Mouse (Mus musculus) gastrocnemius, postnatal 14 days (tissue): ENCODE results near the gene Ulk1. TPM values are rescaled to one million over a fixed set of nuclear protein-coding genes. Genes with fewer than 3 reads are reported as not detected.
"Not testable (repeated sequence)": the region's sequence is repeated elsewhere in the genome, so short reads cannot be mapped to it uniquely, and the experiment has no call there.

ENCODE experiments used
- DNase-seq: peaks from one replicate; pipeline ENCODE4 v3.0.0; 2021; ENCODE audit warnings: mixed read lengths
- intact Hi-C: fragments of 180-260 bp; cut with DNase I; formaldehyde crosslinking; loops from one replicate; pipeline ENCODE4 v1.15.1; 2025; ENCODE audit warnings: low total_unique reads
- long read RNA-seq, 2 experiments: library from polyadenylated mRNA; stranded (forward); transcript quantifications; one replicate each; pipeline ENCODE4 v2.0.0; 2021
- total RNA-seq, 2 experiments: library from RNA; stranded (reverse); gene quantifications; 2 replicates each; pipeline ENCODE4 v1.2.3; 2021

Gene Ulk1
- total RNA-seq, result 10 to 100 TPM; 26.0 to 37.2 TPM
- long read RNA-seq, experiment 1, full-length matches to known transcripts, result 4 of 19 reads
- long read RNA-seq, experiment 1, partial matches to known transcripts, result 10 of 19 reads
- long read RNA-seq, experiment 1, other reads (novel, unspliced or antisense), result 5 of 19 reads
- long read RNA-seq, experiment 2, full-length matches to known transcripts, result 17 of 39 reads
- long read RNA-seq, experiment 2, partial matches to known transcripts, result 14 of 39 reads
- long read RNA-seq, experiment 2, other reads (novel, unspliced or antisense), result 8 of 39 reads

DNA sequence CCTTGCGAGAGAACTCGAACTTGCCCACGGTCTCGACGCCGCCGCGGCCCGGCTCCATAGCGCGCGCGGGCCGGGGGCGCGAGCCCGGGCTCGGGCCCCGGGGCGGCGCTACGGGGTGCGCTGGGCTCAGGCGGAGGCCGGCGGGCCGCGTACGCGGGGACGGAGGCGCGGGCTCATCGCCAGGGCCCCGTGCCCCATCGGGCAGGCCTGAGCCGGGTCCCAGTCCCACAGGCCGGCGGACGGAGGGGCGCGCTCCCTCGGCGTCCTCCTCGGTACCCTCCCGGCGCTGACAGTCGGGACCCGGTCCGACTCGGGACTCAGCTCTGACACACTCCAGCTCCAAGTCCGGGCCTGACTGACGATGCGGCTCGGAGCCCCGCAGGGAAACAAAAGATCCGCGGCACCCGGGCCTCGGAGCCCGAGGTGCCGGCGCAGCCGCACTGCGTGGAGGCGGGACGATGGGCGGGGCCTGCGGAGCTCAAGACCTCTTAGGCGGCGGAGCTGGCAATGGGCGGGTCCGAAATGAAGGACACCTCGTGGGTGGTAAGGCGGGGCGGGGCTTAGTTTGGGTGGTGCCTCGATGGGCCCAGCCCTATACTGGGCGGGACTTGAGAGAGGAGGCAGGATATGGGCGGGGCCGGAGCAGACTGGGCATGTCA is at the start of gene Ulk1:
TSS of gene Ulk1 (minus strand) at position 431 of the 659 bp plus-strand sequence.
- intact Hi-C loops, result no loop called here
- DNase-seq, result peak; percentile 100

DNA sequence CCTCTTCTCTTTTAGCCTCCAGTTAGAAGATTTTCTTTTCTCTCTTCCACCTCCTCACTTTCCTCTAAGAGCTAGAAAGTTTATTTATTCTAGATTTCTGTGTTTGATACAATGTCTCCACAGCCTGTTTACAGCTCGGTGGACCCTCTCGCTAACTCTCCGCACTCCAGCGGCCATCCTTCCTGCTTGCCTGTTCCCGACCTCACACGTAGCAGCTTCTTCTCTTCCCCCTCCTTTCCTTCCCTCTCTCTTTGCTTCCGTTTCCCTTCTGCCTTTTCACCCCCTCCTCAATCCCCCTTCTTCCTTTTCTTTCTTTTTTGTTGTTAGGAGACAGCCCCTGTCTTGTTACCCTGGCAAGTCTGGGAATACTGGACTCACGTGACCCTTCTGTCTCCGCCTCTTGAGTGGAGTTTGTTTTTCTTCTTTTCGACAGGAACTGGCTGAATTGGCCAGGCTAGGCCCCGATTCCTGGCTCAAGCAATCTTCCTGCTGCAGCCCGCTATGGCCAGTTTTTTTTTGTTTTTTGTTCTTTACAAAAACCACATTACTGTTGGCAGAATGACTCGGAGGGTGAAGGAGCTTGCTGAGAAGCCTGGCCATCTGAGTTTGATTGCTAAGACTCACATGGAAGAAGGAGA is 49.2 kb upstream of the Ulk1 start:
- peak; percentile 62 for DNase-seq
- intact Hi-C loops, result no loop called here

DNA sequence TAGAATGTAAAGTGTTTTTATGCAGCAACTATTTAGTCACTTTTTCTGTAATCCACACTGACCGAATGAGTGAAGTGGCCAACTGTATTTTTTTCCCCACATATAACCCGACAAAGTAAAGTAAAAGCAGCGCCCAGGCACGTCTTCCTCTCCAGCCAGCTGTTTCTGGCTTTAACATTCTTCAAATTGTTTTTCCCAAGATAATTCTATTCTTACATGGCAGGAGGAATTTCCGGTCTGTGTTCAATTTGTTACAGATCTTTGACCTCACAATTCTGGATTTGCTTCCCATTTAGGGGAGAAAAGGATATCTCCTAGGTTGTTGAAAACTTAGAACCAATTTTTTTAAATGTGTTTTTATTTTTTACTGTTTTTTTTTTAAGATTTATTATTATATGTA is 47.2 kb upstream of the Ulk1 start:
- DNase-seq, result no peak
- intact Hi-C loops, result no loop called here

DNA sequence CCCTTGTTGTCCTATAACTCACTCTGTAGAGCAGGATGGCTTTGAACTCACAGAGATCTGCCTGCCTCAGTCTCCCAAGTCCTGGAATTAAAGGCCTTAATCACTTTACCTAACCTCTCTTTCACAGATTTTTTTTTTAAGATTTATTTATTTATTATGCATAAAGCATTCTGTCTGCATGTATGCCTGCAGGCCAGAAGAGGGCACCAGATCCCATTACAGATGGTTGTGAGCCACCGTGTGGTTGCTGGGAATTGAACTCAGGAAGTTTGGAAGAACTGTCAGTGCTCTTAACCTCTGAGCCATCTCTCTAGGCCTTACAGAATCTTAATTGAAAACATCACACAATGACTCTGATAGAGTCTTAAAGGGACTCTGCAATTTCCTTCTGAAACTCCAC is 43.1 kb upstream of the Ulk1 start:
- no peak for DNase-seq
- intact Hi-C loops, result no loop called here

DNA sequence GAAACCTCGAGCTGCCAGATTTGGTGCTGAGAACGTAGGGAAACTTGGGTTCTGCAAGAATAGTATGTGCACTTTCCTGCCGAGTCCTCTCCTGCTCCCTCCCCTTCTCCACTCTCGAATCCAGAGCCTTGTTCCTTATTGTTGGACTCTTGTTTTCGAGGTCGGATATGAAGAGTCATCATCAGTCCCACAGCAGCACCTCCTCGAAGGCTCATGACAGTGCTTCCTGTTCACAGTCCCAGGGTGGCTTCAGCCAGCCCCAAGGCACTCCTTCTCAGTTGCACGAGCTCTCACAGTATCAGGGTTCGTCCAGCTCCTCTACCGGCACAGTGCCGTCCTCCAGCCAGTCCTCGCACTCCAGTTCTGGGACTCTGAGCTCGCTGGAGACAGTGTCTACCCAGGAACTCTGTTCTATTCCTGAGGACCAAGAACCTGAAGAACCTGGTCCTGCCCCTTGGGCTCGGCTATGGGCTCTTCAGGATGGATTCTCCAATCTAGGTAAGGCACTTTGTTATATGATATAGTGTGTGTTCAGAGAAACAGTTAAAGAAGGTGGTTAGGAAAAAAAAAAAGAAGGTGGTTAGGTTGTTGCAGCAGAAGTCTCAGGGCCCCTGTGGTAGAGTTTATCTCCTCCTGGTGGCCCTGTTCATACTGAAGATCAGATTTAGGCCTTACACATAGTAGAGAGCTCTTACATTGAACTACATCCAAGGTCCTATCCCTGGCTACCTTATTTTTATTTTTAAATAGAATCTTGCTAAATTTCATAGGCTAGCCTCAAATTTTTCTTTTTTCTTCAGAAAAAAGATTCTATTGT is 31.4 kb upstream of the Ulk1 start:
- intact Hi-C loops, result no loop called here
- DNase-seq, result no peak

DNA sequence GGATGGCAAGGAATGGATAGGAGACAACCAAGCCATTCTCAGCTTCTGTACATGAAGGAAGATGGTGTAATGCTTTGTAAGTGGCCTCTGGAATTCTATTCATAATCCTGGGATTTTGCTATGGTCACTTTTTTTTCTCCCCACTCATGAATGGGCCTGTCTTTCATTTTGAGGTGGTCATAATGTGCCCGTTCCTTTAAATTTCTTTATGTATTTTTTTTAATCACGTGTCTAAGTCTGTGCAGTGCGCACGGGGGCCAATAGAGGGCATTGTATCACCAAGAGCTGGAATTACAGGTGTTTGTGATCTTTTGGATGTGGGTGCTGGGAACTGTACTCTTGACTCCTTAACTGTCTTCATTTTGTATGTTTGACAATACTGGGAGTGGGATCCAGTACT is 30.6 kb upstream of the Ulk1 start:
- intact Hi-C loops, result no loop called here
- no peak for DNase-seq

DNA sequence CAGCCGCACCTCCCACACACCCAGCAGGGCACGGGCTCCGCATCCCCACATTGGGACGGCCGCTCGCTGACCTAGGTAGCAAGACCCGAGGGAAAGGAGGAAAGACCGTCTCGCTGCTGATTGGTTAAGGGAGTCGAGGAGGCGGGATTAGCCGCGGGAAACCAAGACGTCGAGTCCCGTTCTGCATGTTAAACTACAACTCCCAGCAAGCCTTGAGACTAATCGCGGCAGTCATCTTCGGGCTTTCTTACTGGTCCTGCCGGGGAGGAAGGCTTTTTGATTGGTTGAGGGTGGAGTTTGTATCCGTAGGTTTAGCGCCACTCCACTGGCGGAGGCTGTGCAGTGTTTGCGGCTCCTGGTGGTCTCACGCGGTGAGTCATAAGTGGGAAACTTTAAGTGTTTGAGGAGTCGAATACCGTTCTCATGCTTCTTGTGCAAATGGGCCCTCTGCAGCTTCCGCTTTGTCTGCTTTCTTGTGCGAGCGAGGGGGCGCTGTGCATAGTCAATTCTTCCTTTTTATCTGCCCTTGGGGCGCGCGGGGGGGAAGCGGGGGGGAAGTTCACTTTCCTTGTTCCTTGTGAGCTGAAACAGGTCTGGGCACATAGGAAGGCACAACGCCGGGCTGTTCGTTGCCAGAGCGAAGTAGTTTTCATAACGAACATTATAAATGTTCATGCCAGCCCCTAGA is 29.9 kb upstream of the Ulk1 start, which contains the start of the genes Hscb and Chek2:
TSS of gene Hscb (minus strand) at position 100 of the 688 bp plus-strand sequence.
TSS of gene Chek2 (plus strand) at position 302 of the 688 bp plus-strand sequence.
- peak; percentile 95 for DNase-seq
- intact Hi-C loops, result loop anchor here (5.0 to 10.0 kb wide), 2 partner anchors 85 to 432 kb away; no protein-coding TSS in a partner anchor

DNA sequence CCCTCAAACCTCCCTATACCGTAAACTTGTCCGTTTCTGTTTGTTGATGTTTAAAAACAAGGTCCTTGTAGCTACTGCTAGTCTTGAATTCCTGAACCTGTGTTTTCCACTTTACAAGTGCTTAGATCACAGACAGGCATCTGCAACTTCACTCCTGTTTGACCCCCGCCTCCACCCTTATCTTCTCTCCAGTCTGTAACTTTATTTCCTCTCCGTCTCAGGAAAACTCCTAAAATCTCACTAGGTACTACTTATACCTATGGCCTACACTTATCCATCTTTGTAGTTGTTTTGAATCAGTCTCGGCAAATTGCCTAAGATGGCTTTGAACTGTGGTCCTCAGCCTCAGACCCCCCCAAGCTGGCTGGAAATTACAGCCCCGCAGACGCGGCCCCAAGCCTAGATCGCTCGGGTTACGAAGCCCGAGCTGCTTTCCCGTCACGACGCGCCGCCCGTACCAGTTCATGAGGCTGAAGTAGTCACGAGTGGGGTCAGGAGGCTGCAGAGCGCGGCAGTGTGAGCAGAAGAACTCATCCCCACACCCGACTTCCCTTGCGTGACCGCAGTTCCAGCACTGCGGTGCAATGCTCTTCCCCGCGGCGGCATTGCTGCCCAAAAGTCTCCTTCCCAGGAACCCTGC is 29.3 kb upstream of the Ulk1 start:
- no peak for DNase-seq
- intact Hi-C loops, result loop anchor here (5.0 to 10.0 kb wide), 2 partner anchors 86 to 433 kb away; no protein-coding TSS in a partner anchor

DNA sequence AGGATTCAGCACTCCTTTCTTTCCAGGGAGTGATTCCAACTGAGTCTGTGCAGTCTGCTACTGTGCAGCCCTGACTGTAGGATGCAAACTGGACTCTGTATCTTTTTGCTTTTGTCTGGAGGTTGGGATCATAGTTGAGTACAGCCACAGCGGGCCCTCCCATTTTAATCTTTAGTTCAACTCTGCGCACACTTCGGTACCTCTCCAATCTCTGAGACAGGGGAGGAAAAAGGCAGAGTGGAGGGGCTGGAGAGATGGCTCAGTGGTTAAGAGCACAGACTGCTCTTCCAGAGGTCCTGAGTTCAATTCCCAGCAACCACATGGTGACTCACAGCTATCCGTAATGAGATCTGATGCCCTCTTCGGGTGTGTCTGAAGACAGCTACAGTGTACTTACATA is 28.1 kb upstream of the Ulk1 start:
- DNase-seq, result not testable (repeated sequence)
- intact Hi-C loops, result loop anchor here (5.0 to 10.0 kb wide), 2 partner anchors 87 to 434 kb away; no protein-coding TSS in a partner anchor

DNA sequence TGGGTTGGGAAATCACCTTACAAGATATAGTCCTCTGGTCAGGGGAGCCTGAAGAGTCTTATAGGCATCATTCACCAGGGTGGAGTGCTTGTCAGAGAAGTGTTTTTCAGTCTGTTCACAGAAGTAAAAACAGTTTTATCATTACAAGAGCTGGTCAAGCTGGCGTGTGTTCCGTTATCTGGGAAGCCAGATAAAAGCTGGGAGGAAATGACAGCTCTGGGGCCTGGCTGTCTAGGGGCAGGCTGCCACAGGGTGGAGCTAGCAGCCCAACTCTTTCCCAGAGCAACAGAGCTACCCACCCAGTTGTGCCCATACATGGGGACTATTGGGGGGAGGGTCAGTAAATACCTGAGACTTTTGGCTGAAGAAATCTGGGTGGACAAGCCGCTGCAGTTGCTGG is 26.1 kb upstream of the Ulk1 start:
- DNase-seq, result peak; percentile 43
- intact Hi-C loops, result loop anchor here (5.0 to 10.0 kb wide), 2 partner anchors 89 to 436 kb away; no protein-coding TSS in a partner anchor

DNA sequence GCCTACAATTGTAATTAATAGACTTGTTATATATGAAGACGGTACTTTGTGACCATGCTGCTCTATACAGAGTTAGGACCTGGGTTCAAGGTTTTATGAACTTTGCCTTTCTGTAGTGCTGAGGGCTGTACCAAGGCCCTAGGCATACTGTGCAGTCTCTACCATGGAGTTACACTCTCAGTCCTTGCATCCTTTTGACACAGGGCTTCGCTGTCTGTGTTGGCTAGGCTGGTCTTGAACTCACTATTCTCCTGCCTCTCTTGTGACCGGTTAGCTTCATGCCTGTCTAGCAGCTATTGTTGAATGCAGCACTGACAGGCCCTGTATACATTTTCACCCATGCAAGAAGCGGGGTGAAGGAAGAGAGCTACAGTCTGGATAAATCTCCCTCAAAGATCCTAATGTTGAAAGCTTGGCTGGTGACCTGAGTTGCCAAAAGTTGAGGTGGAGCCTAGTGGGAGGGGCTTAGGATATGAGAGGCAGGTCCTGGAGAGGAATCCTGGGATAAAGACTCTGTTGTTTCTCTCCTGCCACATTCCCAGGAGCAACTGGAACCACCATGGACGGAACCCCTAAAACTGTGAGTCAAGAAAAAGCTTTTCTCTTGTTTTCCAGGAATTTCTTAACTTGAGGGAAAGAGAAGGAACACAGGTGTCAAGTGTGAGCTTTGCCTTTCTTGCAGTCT is 21.3 kb upstream of the Ulk1 start:
- intact Hi-C loops, result loop anchor here (10.0 kb wide), 1 partner anchor 94 kb away; no protein-coding TSS in a partner anchor
- no peak for DNase-seq

DNA sequence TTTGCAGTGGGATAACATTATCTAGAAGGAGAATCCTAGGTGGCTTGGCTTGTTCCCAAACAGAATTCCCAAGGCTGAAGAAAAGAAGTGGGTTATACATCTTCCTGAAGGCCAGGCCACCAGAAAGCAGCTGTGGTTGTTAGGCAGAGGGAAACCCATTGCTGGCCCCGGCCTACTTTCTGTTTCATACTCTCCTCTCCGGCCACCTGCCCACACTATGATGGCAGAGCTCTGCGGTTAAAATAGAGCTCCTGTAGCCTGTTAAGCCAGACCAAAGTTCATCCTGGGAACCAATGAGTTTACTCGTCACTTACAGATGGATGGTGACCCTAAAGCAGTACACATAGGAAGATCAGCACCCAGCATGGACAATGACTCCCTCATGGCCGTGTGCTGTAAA is 17.7 kb upstream of the Ulk1 start:
- intact Hi-C loops, result no loop called here
- DNase-seq, result no peak

DNA sequence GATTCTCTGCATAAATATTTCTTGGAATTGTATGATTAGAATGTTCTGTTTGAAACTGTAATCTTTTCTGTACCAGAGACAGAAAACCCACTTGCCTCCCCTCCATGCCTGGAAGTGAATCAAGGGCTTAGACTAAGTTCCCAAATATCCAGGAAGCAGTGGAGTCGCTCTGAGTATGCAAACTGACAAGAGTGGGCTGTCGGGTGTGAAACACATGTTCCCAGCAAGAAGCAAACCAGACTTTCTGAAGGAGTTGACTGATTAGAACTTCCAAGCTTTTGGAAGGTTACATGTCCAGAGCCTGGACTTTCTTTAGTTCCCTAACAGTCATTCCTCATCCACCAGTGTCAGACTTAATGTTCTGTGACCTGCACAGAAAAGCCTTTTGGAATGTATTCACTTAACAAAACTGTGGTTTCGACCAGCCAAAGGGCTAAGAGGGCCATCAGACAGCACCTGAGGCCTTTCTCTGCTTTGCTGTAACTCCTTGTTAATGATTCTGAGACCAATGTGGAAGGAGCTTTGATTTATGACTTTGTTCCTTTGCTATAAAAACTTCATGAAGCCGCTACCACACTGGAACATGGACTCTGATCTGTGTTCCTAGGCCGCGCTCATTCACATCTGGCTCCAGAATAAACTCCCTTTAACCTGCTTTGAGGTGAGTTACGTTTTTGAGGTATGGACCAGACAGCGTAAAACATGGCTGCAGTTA is 17.0 kb upstream of the Ulk1 start:
- intact Hi-C loops, result no loop called here
- no peak for DNase-seq

DNA sequence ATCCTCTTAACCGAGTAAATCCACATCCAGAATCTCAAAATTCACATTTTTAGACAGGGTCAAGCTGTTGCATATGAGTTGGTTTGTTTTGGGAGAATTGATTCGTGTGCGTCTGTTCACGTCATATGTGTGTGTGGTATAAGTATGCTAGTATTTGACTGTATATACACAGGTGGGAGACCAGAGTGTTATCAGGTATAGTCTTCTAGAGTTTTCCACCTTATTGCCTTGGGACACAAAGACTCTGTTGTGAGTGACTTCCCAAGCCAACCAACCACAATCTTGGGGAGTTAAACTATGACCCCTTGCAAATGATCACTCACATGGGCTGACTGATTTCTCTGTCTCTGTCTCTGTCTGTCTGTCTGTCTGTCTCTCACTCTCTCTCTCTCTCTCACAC is 14.5 kb upstream of the Ulk1 start:
- DNase-seq, result no peak
- intact Hi-C loops, result no loop called here

DNA sequence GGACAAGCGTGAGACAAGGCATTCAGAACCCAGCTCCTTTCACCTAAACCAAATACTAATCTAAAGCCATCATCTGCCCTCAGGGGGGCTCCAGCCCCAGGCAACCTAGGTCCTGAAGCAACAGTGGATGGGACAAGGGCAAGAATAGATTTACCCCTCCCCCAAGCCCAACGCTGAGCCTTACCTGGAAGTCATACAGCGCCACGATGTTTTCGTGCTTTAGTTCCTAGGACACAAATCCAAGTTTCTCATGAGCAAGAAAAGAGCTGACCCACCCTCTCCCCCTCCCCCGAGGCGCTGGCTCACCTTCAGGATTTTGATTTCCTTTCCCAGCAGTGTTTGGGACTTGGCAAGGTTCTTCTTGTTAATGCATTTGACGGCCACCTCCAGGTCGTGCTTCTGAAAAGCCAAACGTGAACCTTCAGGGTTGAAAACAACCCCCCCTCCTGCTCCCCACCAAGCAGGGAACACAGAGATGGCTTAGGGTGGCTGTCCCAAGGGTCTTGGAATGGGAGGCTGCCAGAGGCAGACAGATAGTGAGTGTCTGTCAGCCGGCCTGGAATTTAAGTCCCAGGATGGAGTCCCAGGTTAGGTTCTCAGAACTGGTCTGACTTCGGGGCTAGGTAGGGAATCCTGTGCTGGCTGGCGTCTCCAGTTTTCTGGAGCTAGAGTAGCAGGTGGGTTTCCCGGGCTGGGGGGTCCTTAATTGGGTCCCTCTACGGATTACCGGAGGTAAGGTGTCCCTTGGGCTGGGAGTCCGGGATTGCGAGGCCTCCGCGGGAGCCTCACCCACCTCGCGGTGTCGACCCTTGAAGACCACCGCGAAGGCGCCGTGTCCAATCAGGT is 853 bp downstream of the Ulk1 start:
- no peak for DNase-seq
- intact Hi-C loops, result no loop called here

DNA sequence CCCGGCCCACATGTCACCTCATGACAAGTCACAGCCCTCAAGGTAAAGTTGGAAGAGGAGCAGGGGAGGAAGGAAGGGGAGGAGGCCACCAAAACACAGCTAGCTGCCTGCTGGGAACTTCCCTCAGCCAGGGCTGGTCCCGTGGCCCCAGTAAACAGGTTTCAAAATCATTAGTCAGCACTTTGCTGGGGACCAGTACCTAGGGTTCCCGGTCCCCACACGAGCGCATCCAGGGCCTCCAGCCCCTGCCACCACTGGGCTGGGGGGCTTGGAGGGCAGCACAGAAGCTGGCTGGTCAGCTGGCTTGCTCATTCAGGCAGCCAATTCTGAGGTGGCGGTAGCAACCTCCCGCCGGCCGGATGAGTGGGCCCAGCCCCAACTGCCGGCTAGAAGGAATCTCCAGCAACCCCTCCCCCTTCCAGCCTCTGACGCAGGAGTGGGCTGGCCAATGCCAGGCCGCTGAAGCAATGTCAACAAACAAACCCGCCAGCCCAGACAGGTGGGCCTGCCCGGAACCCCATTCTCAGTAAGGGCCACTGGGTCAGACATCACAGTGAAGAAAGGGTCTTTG is 1.8 kb downstream of the Ulk1 start:
- intact Hi-C loops, result no loop called here
- DNase-seq, result peak; percentile 89
